Mouse (Mus musculus) thymus, postnatal 0 days (tissue): ENCODE results near the gene Pigr. TPM values are rescaled to one million over a fixed set of nuclear protein-coding genes. Genes with fewer than 3 reads are reported as not detected.

ENCODE experiments used
- DNase-seq: peaks from one replicate; pipeline ENCODE4 v3.0.0-alpha.2; 2015; ENCODE audit warnings: low spot score
- polyA plus RNA-seq: library from polyadenylated mRNA; unstranded; fragments of >200 nt; fragmentation: Nextera tagmentation; extraction: Ambion mirVana; gene quantifications from 2 replicates; pipeline ENCODE4 v1.2.1, GENCODE M21; 2015

Pigr gene
- polyA plus RNA-seq, 1 experiment from 2014 or later, result 0.31 TPM

DNA sequence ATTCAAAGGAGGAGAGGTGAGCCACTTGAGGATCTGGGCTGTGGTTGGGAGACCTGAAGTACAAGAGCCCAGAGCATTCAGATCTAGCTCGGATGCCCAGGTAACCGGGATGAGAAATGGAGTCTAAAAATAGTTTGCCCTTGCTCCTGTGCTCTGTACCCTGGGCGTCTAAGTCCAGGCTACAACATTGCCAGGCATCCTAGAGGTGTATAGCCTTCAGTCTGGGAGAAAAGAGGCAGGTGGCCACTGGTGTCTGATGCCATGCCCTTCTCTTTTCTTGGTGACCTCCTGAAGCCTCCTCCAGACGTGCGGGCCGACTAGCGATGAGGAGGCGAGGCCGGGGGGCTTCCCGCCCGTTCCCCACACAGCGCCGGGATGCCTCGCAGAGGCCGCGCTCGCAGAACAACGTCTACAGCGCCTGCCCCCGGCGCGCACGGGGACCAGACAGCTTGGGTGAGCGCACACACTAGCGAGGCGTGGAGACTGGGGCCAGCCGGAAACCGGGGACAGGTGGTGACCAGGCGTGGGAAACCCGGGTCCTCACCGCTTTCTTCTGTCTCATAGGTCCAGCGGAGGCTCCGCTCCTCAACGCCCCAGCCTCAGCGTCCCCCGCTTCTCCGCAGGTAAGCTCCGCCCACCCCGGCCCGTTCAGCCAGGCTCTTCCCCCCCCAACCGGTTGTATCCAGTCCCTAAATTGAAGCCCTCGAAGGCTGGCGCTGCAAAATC is 51.6 kb downstream of the Pigr start:
- peak; percentile 31 for DNase-seq

DNA sequence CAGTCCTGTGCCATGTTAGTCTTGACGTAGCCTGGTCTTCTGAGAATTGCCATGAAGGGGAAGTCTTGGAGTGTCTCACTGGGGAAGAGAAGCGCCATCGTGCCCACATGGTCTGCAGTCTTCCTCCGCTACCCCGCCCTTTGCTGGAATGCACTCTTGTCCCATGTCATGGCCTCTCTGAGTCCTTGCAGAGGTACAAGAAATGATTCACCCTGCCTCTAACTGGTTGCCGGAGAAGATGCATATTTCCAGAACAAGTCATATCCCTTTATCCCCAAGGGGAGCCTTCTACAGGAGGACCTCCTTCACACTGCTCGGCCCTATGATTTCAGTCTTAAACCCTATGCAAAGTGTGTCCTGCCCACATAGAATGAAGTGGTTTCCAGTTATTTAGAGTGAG is 53.4 kb downstream of the Pigr start:
- DNase-seq, result no peak

DNA sequence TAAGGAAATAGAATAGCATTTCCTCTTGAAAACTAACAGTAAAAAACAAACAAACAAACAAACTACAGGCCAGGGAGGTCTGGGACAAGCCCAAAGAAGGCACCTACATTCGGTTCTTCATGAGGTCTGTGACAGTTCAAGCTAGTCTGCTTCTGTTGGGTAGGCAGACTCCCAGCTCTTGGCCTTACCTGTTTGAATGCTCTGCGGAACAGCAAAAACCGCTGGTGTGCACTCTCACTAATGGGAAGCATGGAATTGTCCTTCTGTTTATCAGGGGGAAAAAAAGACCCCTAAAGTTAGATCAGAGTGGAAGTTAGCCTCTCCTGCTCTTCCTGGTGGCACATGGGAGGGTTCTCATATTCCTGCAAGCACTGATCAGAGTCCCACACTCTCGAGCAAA is 56.7 kb downstream of the Pigr start:
- DNase-seq, result no peak

DNA sequence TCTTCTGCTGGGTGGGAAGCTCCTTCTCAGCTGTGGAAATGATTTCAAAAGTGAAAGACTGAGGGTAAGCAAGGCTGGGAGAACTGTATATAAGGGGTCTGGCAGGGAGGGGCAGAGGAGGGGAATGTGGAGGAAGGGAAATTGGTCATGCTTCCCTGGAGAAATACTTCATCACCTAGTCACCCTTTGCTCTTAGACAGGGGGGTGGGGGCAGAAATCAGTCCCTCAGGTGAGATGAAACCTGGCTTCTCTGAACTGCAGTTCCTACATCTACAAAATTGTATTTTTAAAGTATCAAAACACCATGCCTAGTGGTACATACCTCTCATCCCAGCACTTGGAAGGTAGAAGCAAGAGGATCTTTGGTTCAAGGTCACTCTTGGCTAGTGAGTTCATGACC is 60.9 kb downstream of the Pigr start, which contains the start of gene Il24:
Gene Il24 (minus strand): TSS at position 101 of the 400 bp plus-strand sequence.
- DNase-seq, result no peak

DNA sequence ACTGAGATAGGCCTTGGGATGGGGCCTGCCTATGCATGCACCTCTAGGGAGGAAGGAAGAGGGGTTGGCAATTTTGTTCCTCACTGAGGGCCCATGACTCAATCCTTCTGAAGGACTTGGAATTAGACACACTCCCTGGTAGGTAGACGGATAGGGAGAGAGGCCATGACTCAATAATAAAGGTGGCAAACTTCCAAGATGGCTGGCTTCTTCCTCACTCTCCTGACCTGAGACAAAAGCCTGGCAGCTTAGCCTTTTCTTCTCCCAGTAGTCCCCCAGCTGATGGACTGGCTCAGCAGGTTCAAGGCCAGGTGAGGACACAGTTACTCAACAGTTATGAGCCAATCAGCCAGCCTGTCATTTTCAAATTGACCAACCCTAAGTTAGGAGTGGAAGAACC is 66.0 kb downstream of the Pigr start:
- no peak for DNase-seq

DNA sequence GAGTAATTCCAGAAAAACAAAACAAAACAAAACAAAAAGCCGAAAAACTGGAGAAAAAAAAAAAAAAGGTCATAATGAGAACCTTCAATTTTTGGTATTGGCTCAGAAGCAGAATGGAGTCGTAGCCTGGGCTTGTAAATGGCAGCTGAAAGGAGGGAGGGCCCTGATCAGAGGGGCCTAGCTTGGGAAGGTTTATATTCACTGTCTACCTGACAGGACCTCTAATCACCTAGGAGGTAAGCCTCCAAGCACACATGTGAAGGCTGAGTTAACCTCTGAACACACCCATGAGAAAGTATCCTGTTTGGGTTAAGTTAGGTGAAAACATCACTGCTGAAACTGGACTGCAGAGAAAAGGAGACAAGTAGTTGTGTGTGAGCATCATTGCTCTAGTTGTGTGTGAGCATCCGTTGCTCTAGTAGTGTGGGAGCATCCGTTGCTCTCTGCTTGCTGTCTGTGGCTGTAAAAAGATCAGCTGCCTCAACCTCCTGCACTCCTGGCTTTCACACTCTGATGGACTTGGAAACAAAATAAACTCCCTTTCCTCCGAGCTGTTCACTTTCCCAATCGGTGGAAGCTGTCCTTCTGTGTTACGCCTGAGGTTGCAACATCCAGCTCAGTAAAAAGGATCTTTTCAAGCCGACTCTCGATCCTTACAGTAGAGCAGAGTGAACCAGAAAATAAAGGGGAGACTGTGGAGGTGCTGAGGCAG is 67.0 kb downstream of the Pigr start:
- DNase-seq, result no peak

DNA sequence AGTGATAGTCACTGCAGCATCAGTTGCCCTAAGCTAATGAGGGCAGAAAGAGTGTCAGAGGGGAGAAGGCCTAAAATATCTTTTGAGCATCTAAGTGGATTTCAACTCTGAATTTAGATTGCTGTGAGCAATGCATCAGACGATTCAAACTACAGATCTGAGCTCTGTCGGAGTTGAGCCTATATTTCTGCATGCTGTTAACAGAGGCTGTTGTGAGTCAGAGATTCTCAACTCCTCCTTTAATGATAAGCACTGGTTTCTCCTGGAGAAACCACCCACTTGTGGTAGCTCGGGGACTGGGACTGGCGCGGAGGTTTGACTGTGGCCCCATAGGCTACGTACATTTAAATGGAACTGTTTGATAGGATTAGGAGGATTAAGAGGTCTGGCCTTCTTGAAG is 68.0 kb downstream of the Pigr start:
- DNase-seq, result no peak

Other genes with a start within 250 kb of the Pigr start
- not detected in 2 replicates for gene Zp3r, start 197.1 kb upstream of the Pigr start, polyA plus RNA-seq
- 0.34 TPM in 1 of 2 replicates, not detected in the other for gene C4bp, start 165.1 kb upstream of the Pigr start, polyA plus RNA-seq
- gene Gm29427, start 110.9 kb upstream of the Pigr start, polyA plus RNA-seq, result not detected in 2 replicates
- 14.8 and 17.2 TPM in 2 replicates for gene Yod1, start 109.4 kb upstream of the Pigr start, polyA plus RNA-seq
- gene Pfkfb2, start 97.4 kb upstream of the Pigr start, polyA plus RNA-seq, result 3.6 and 3.8 TPM in 2 replicates
- gene AA986860, start 94.7 kb upstream of the Pigr start, polyA plus RNA-seq, result 0.75 and 1.1 TPM in 2 replicates
- 0.06 TPM in 1 of 2 replicates, not detected in the other for gene Fcamr, start 25.8 kb upstream of the Pigr start, polyA plus RNA-seq
- gene Fcmr, start 39.0 kb downstream of the Pigr start, polyA plus RNA-seq, result not detected in 2 replicates
- 0.33 and 0.55 TPM in 2 replicates for gene Il24, start 60.8 kb downstream of the Pigr start, polyA plus RNA-seq
- gene Il20, start 84.8 kb downstream of the Pigr start, polyA plus RNA-seq, result not detected in 2 replicates
- 0.18 TPM in 1 of 2 replicates, not detected in the other for gene Il19, start 113.4 kb downstream of the Pigr start, polyA plus RNA-seq
- 0.57 TPM in 2 replicates for gene Il10, start 193.2 kb downstream of the Pigr start, polyA plus RNA-seq